Mouse (Mus musculus) R1 (cell line): Measurements from ENCODE around the gene Bcam.
A peak's percentile ranks its signal among the peaks of the same experiment; 100 is the strongest.

Experiments used
- DNase-seq: peaks from one replicate; pipeline ENCODE4 v3.0.0-alpha.2; 2018; ENCODE audit warnings: low read depth, low spot score

The Bcam gene

GRCm38 (mm10) chr7:19726541-19726940, 44.3 kb downstream of the Bcam start:
- peak; percentile 37 for DNase-seq

GRCm38 (mm10) chr7:19724167-19724566, 46.6 kb downstream of the Bcam start:
- no peak for DNase-seq

- DNase-seq = no peak
These were observed 48.0 kb downstream of the Bcam start for GRCm38 (mm10) chr7:19722754-19723195.

- DNase-seq = no peak
These were observed 51.6 kb downstream of the Bcam start for GRCm38 (mm10) chr7:19719200-19719599.

- DNase-seq = peak; percentile 64
These were observed 52.4 kb downstream of the Bcam start for GRCm38 (mm10) chr7:19718297-19718952.

GRCm38 (mm10) chr7:19717346-19717745, 53.5 kb downstream of the Bcam start:
- DNase-seq = no peak

GRCm38 (mm10) chr7:19716822-19717221, 54.0 kb downstream of the Bcam start:
- no peak for DNase-seq

GRCm38 (mm10) chr7:19716055-19716682, 54.6 kb downstream of the Bcam start:
- DNase-seq = no peak

- peak; percentile 100 for DNase-seq
These were observed 55.4 kb downstream of the Bcam start, which contains the start of gene Tomm40 for GRCm38 (mm10) chr7:19715239-19716054. Gene Tomm40 (minus strand): TSS chr7:19715438.

GRCm38 (mm10) chr7:19714836-19715235, 56.0 kb downstream of the Bcam start:
- DNase-seq = peak; percentile 54

- no peak for DNase-seq
These were observed 57.2 kb downstream of the Bcam start for GRCm38 (mm10) chr7:19713598-19713997.

- DNase-seq = peak; percentile 81
These were observed 57.6 kb downstream of the Bcam start for GRCm38 (mm10) chr7:19713196-19713595.

GRCm38 (mm10) chr7:19712414-19712813, 58.4 kb downstream of the Bcam start:
- DNase-seq = peak; percentile 79

- DNase-seq = no peak
These were observed 60.2 kb downstream of the Bcam start for GRCm38 (mm10) chr7:19710650-19711049.
